9 mouse cellular contexts compared by ENCODE assay signal in the genomic region with DNA sequence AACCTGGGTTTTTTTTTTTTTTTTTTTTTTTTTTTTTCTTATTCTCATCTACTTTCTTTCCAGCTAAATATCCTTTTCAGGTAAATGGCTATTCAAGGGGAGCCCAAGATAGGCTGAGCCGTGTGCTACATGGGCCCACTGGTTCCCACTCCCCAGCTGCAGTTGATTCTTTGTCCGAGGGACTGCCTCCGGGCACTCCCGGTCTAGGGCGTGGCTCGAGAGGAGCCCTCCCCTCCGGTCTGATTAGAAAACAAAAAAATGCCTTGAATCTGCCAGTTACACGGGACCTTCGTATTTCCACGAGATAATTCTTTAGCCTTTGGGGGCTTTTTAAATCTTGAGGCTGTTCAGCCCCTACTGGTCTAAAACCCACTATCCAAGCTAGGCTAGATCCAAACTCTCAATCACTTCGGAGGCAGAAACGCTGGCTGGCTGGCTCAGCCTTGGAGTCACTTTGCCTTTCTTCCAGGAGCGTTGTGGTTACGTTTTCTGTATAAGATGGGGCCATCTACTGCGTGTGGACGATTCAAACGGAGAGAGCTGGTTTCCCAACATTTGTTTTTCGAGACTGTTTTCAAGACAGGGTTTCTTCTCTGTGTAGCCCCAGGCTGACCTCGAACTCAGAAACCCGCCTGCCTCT. TPM values are rescaled to one million over a fixed set of nuclear protein-coding genes. Genes with fewer than 3 reads are reported as not detected.
DNase-seq lines count a peak whose midpoint lies in the region; ATAC-seq and TF ChIP-seq lines count a peak whose summit lies in the region.
"Had no signal": no experiment of that assay in that cellular context is flagged by ENCODE, and none has a peak within 500 bp of the region (broad histone marks: within the 10 kb centered on the region; RNA-seq: fewer than 3 reads in every experiment).

No protein-coding gene starts in this region.

- H3K9me3 ChIP-seq in heart, embryonic 13.5 days, result no peaks in the 10 kb centered on the region
- no peaks in the 10 kb centered on the region for H3K9me3 ChIP-seq in hindbrain, embryonic 16.5 days (ENCODE audit: control insufficient read depth, low read length)

- H3K36me3 ChIP-seq in heart, embryonic 13.5 days, result no peaks in the 10 kb centered on the region
- no peaks in the 10 kb centered on the region for H3K36me3 ChIP-seq in hindbrain, embryonic 16.5 days (ENCODE audit: control insufficient read depth, insufficient read depth, low read length)

- peak overlapping the region; percentile 65 for H3K4me2 ChIP-seq in heart, embryonic 13.5 days
- peak overlapping the region; percentile 40 for H3K4me2 ChIP-seq in hindbrain, embryonic 16.5 days (ENCODE audit: low read length)

- no peak overlapping the region for H3K9ac ChIP-seq in heart, embryonic 13.5 days
- no peak overlapping the region for H3K9ac ChIP-seq in hindbrain, embryonic 16.5 days (ENCODE audit: low read depth, low read length)

- 0 out of 2 replicates have a peak, but pooled peaks cover 6% of the 10 kb centered on the region for H3K4me1 ChIP-seq in heart, embryonic 13.5 days
- H3K4me1 ChIP-seq in bone marrow, adult 2 months (ENCODE audit: control insufficient read depth, insufficient read depth, low read length), result no peaks in the 10 kb centered on the region
- H3K4me1 ChIP-seq in hindbrain, embryonic 16.5 days (ENCODE audit: control insufficient read depth, insufficient read depth, low read depth, low read length), result no peaks in the 10 kb centered on the region

- no peak for TF ChIP-seq POLR2A in bone marrow, adult 2 months (IDR thresholded peaks at IDR 0.05; ENCODE audit: borderline replicate concordance, control insufficient read depth, low read depth, low read length)

- ATAC-seq in heart, embryonic 13.5 days (ENCODE audit: extremely low read depth, insufficient number of reproducible peaks, low FRiP score, low TSS enrichment), result no peak
- ATAC-seq in hindbrain, embryonic 16.5 days, result no peak
- peak; percentile 77 for ATAC-seq in megakaryocyte progenitor cell, adult 5-6 weeks (replicated peaks; ENCODE audit: poor library complexity)

- intact Hi-C loops in heart, postnatal 14 days (cut with DNase I), result no loop called here
- intact Hi-C loops in left cerebral cortex, postnatal 14 days (cut with DNase I), result no loop called here

- H3K27me3 ChIP-seq in heart, embryonic 13.5 days (replicated peaks), result peaks cover 45% of the 10 kb centered on the region
- no peaks in the 10 kb centered on the region for H3K27me3 ChIP-seq in hindbrain, embryonic 16.5 days (replicated peaks; ENCODE audit: control insufficient read depth, insufficient read depth, low read length)

- H3K4me3 ChIP-seq in heart, embryonic 13.5 days, result peak overlapping the region; percentile 40
- peak overlapping the region; percentile 34 for H3K4me3 ChIP-seq in bone marrow, adult 2 months (replicated peaks; ENCODE audit: control insufficient read depth, low read depth, low read length)
- peak overlapping the region; percentile 15; the same call in 1 of the 2 replicates for H3K4me3 ChIP-seq in hindbrain, embryonic 16.5 days (ENCODE audit: low read length)

- DNase-seq in heart, postnatal 14 days, result no peak
- no peak for DNase-seq in layer of hippocampus, postnatal 10 days (ENCODE audit: low spot score in 2 of 2)
- DNase-seq in left cerebral cortex, postnatal 14 days (ENCODE audit: low spot score in 2 of 2), result no peak
- no peak for DNase-seq in left cerebral cortex, adult 8-10 months (ENCODE audit: low spot score in 2 of 2)

- no peak for TF ChIP-seq CTCF in bone marrow, adult 2 months (IDR thresholded peaks at IDR 0.05; ENCODE audit: control insufficient read depth, insufficient read depth, low read length)

- WGBS in heart, embryonic 13.5 days, result 20% methylated on average over 20 of the region's 20 CpGs
- 23% methylated on average over 20 of the region's 20 CpGs for WGBS in bone marrow, adult 2 months
- 47% methylated on average over 20 of the region's 20 CpGs for WGBS in hindbrain, embryonic 16.5 days

- no peak overlapping the region for H3K27ac ChIP-seq in heart, embryonic 13.5 days (replicated peaks)
- H3K27ac ChIP-seq in bone marrow, adult 2 months (ENCODE audit: control insufficient read depth, insufficient read depth, low read depth, low read length, poor library complexity), result no peak overlapping the region
- H3K27ac ChIP-seq in hindbrain, embryonic 16.5 days (ENCODE audit: low read depth, low read length), result no peak overlapping the region

RNA-seq across cellular contexts. Expression of gene Dppa3, which starts 1.4 kb away (rescaled TPM):
- polyA plus RNA-seq in heart, embryonic 13.5 days (2015; fragmentation: Nextera tagmentation; extraction: Ambion mirVana), result not detected in 2 replicates
- not detected for total RNA-seq in heart, postnatal 14 days (2021)
- polyA plus RNA-seq in bone marrow, adult 2 months (2011; ENCODE audit: insufficient read depth, insufficient read length, low replicate concordance, missing spikeins), result 1.8 TPM in 1 of 2 replicates, not detected in the other
- not detected in 2 replicates for polyA plus RNA-seq in hindbrain, embryonic 16.5 days (2015; fragmentation: Nextera tagmentation; extraction: Ambion mirVana)
- total RNA-seq in megakaryocyte progenitor cell, adult 5-6 weeks (2015), result not detected in 2 replicates
- total RNA-seq in megakaryocyte progenitor cell, adult 5-6 weeks (2017), result not detected in 2 replicates
- not detected for total RNA-seq in layer of hippocampus, postnatal 10 days (2021)
- total RNA-seq in left cerebral cortex, postnatal 14 days (2021), result not detected
- total RNA-seq in left cerebral cortex, adult 8-10 months (2022), result not detected
- total RNA-seq: heart, adult 18-20 months had no signal

RNA-seq across cellular contexts. Expression of gene Gdf3, which starts 17.7 kb away (rescaled TPM):
- polyA plus RNA-seq in heart, embryonic 13.5 days (2015; fragmentation: Nextera tagmentation; extraction: Ambion mirVana), result 0.20 and 0.27 TPM in 2 replicates
- not detected for total RNA-seq in heart, postnatal 14 days (2021)
- polyA plus RNA-seq in bone marrow, adult 2 months (2011; ENCODE audit: insufficient read depth, insufficient read length, low replicate concordance, missing spikeins), result 2.0 and 8.2 TPM in 2 replicates
- polyA plus RNA-seq in hindbrain, embryonic 16.5 days (2015; fragmentation: Nextera tagmentation; extraction: Ambion mirVana), result 0.06 TPM in 1 of 2 replicates, not detected in the other
- total RNA-seq in megakaryocyte progenitor cell, adult 5-6 weeks (2015), result 9.5 and 10.8 TPM in 2 replicates
- total RNA-seq in megakaryocyte progenitor cell, adult 5-6 weeks (2017), result 4.2 and 6.7 TPM in 2 replicates
- total RNA-seq in layer of hippocampus, postnatal 10 days (2021), result not detected
- not detected for total RNA-seq in left cerebral cortex, postnatal 14 days (2021)
- total RNA-seq in left cerebral cortex, adult 8-10 months (2022), result not detected
- total RNA-seq: heart, adult 18-20 months had no signal

RNA-seq across cellular contexts. Expression of gene Apobec1, which starts 25.3 kb away (rescaled TPM):
- 2.2 and 2.7 TPM in 2 replicates for polyA plus RNA-seq in heart, embryonic 13.5 days (2015; fragmentation: Nextera tagmentation; extraction: Ambion mirVana)
- 1 to 10 TPM; 3.9 to 4.8 TPM for total RNA-seq in heart, postnatal 14 days (2021)
- 9.8 and 23.3 TPM in 2 replicates for polyA plus RNA-seq in bone marrow, adult 2 months (2011; ENCODE audit: insufficient read depth, insufficient read length, low replicate concordance, missing spikeins)
- polyA plus RNA-seq in hindbrain, embryonic 16.5 days (2015; fragmentation: Nextera tagmentation; extraction: Ambion mirVana), result 1.3 and 2.8 TPM in 2 replicates
- total RNA-seq in megakaryocyte progenitor cell, adult 5-6 weeks (2015), result 23.6 and 23.7 TPM in 2 replicates
- total RNA-seq in megakaryocyte progenitor cell, adult 5-6 weeks (2017), result 15.0 and 16.7 TPM in 2 replicates
- 1 to 10 TPM; 2.0 to 2.4 TPM for total RNA-seq in layer of hippocampus, postnatal 10 days (2021)
- total RNA-seq in left cerebral cortex, postnatal 14 days (2021), result 1 to 10 TPM; 1.5 to 2.4 TPM
- 1 to 10 TPM; 1.5 to 3.5 (median 2.6) TPM for total RNA-seq in left cerebral cortex, adult 8-10 months (2022)

Comparison
In these comparisons a context has a peak if more than half of its experiments do, and no peak if none do; other contexts are left out.
1. RNA of gene Gdf3, which starts 17.7 kb away (total RNA-seq): 4.2 to 10.8 TPM in megakaryocyte progenitor cell, adult 5-6 weeks; not detected in heart, postnatal 14 days, not detected in layer of hippocampus, postnatal 10 days, not detected in left cerebral cortex, postnatal 14 days and not detected in left cerebral cortex, adult 8-10 months; every median in the first group is over 4 times any median in the second.
2. Peak in every context shown above with its lines, with median percentiles within 50 percentile points of each other: H3K4me3 ChIP-seq.